Mouse (Mus musculus) megakaryocyte, embryonic 14.5 days (primary cell): Measurements from ENCODE around the gene Suclg2.

ENCODE experiments used
- FLI1 ChIP-seq: IDR thresholded peaks from 2 replicates; pipeline ENCODE4 v1.6.1; 2012; ENCODE audit warnings: low read length, inconsistent platforms, mixed read lengths
- GATA1 ChIP-seq: IDR thresholded peaks from 3 replicates; pipeline ENCODE4 v1.6.1; 2012; ENCODE audit warnings: mixed read lengths, low read length, inconsistent platforms, borderline replicate concordance

GRCm38 (mm10) chr6:95650082-95650722, 68.4 kb downstream of the Suclg2 start:
- TF ChIP-seq GATA1, result no peak
- TF ChIP-seq FLI1, result no peak
